Comparison of ENCODE assay signal across 9 mouse cellular contexts in genomic region chr3:139802716-139803710, GRCm38 (mm10).
DNase-seq lines count a peak whose midpoint lies in the region; ATAC-seq and TF ChIP-seq lines count a peak whose summit lies in the region.
"Had no signal": no experiment of that assay in that cellular context is flagged by ENCODE, and none has a peak within 500 bp of the region (broad histone marks: within the 10 kb centered on the region; RNA-seq: fewer than 3 reads in every experiment).

No protein-coding gene starts in this region.

- H3K9ac ChIP-seq in stomach, postnatal 0 days (ENCODE audit: low read length): no peak overlapping the region
- H3K9ac ChIP-seq in intestine, embryonic 15.5 days: no peak overlapping the region
- H3K9ac ChIP-seq: limb, embryonic 15.5 days had no signal

- H3K4me2 ChIP-seq in stomach, postnatal 0 days (replicated peaks; ENCODE audit: low read depth): no peak overlapping the region
- no peak overlapping the region for H3K4me2 ChIP-seq in intestine, embryonic 15.5 days (replicated peaks)
- H3K4me2 ChIP-seq: limb, embryonic 15.5 days had no signal

- TF ChIP-seq CTCF in gastrocnemius, adult 2 months (IDR thresholded peaks at IDR 0.05): no peak
- no peak for TF ChIP-seq CTCF in layer of hippocampus, adult 2 months (conservative IDR thresholded peaks at IDR 0.05)
- TF ChIP-seq CTCF in stomach, postnatal 0 days (IDR thresholded peaks at IDR 0.05; ENCODE audit: low read depth): no peak

- no peaks in the 10 kb centered on the region for H3K9me3 ChIP-seq in stomach, postnatal 0 days (ENCODE audit: control insufficient read depth, low read length)
- H3K9me3 ChIP-seq in intestine, embryonic 15.5 days: no peaks in the 10 kb centered on the region
- H3K9me3 ChIP-seq: limb, embryonic 15.5 days had no signal

- H3K27ac ChIP-seq in gastrocnemius, adult 2 months: no peak overlapping the region
- H3K27ac ChIP-seq in layer of hippocampus, adult 2 months: peak overlapping the region; percentile 73
- H3K27ac ChIP-seq in stomach, postnatal 0 days (replicated peaks): no peak overlapping the region
- no peak overlapping the region for H3K27ac ChIP-seq in intestine, embryonic 15.5 days
- H3K27ac ChIP-seq: limb, embryonic 15.5 days had no signal

- intact Hi-C loops in gastrocnemius, adult 2 months (cut with DNase I): no loop called here

- ATAC-seq in stomach, postnatal 0 days (ENCODE audit: low FRiP score, low TSS enrichment): peak; percentile 94
- no peak for ATAC-seq in intestine, embryonic 15.5 days

- no peak for TF ChIP-seq EP300 in stomach, postnatal 0 days (optimal IDR thresholded peaks at IDR 0.05)

- no peaks in the 10 kb centered on the region for H3K36me3 ChIP-seq in stomach, postnatal 0 days (ENCODE audit: control insufficient read depth, insufficient read depth, low read length)
- no peaks in the 10 kb centered on the region for H3K36me3 ChIP-seq in intestine, embryonic 15.5 days
- H3K36me3 ChIP-seq: limb, embryonic 15.5 days had no signal

- 44% methylated on average over 7 of the region's 7 CpGs for WGBS in stomach, postnatal 0 days
- 51% methylated on average over 7 of the region's 7 CpGs for WGBS in intestine, embryonic 15.5 days

- peak; percentile 31 for DNase-seq in gastrocnemius, adult 2 months
- DNase-seq in gastrocnemius, adult 8-10 months (ENCODE audit: low spot score in 2 of 2): no peak
- DNase-seq in right cerebral cortex, adult 2 months (ENCODE audit: low spot score in 2 of 2): peak; percentile 12 to 30
- no peak for DNase-seq in right cerebral cortex, postnatal 36 days (ENCODE audit: low spot score in 2 of 2)
- DNase-seq in layer of hippocampus, adult 2 months (ENCODE audit: low spot score in 2 of 2): peak; percentile 42 to 46
- DNase-seq in stomach, postnatal 0 days (ENCODE audit: low spot score): peak; percentile 67
- no peak for DNase-seq in cerebellum, postnatal 25 days

- no peaks in the 10 kb centered on the region for H3K27me3 ChIP-seq in stomach, postnatal 0 days (ENCODE audit: control insufficient read depth, insufficient read depth, low read length)
- H3K27me3 ChIP-seq in intestine, embryonic 15.5 days (replicated peaks): no peaks in the 10 kb centered on the region
- H3K27me3 ChIP-seq: limb, embryonic 15.5 days had no signal

- no peak overlapping the region for H3K4me3 ChIP-seq in gastrocnemius, adult 2 months
- H3K4me3 ChIP-seq in layer of hippocampus, adult 2 months: no peak overlapping the region
- H3K4me3 ChIP-seq in stomach, postnatal 0 days (ENCODE audit: low read depth, low read length): no peak overlapping the region
- H3K4me3 ChIP-seq in intestine, embryonic 15.5 days (replicated peaks): no peak overlapping the region
- H3K4me3 ChIP-seq: limb, embryonic 15.5 days had no signal

- H3K4me1 ChIP-seq in stomach, postnatal 0 days (replicated peaks; ENCODE audit: control insufficient read depth, insufficient read depth): no peaks in the 10 kb centered on the region
- no peaks in the 10 kb centered on the region for H3K4me1 ChIP-seq in intestine, embryonic 15.5 days (replicated peaks)
- H3K4me1 ChIP-seq: limb, embryonic 15.5 days had no signal

Comparison
In these comparisons a context has a peak if more than half of its experiments do, and no peak if none do; other contexts are left out.
1. DNase-seq: peak in gastrocnemius, adult 2 months (single experiment), right cerebral cortex, adult 2 months (2 of 2), layer of hippocampus, adult 2 months (2 of 2) and stomach, postnatal 0 days (single experiment); none in gastrocnemius, adult 8-10 months (0 of 2), right cerebral cortex, postnatal 36 days (0 of 2) and cerebellum, postnatal 25 days (0 of 2).